Mouse (Mus musculus) liver, postnatal 0 days (tissue): ENCODE measurements around the gene Rrm2.

Experiments used
- CTCF ChIP-seq: sonication (generic); IDR thresholded peaks from 2 replicates; pipeline ENCODE4 v1.5.1; 2016; ENCODE audit warnings: antibody characterized with exemption, low read depth
- EP300 ChIP-seq: IDR thresholded peaks from 2 replicates; pipeline ENCODE4 v1.6.1; 2016; ENCODE audit warnings: antibody characterized with exemption, low read depth, mild to moderate bottlenecking

DNA sequence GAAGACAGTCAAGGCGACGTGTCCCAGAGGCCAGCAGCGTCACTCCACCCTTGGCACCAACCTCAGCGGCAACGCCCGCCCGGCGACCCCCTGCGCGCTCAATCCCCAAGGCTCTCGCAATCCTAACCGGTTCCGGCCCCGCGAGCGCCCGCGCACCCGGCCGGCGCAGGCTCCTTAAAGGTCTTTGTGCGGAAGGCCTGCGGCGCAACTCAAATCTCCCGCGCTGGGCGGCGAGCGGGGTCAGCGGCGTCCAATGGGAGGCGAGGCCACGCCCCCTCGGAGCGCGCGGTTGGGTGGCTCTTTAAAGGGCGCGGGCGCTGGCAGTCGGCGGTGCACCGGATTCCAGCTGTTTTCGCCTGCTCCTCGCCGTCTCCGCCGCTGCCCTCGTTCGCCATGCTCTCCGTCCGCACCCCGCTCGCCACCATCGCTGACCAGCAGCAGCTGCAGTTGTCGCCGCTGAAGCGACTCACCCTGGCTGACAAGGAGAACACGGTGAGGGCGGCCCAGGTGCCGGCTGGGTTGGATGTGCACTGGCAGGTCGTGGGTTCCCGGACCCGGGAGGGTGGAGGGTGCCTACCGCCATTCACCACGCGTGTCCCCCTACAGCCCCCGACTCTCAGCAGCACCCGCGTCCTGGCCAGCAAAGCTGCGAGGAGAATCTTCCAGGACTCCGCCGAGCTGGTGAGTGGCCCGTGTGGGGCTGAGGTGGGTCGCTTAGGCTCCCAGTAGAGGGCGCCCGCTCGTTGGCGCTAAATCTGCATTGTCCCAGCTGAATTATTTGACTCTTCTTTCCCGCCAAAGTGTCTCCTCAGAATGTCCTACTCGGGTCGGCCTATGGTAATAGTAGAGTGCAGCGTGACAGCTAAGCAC, at the start of gene Rrm2:
- TF ChIP-seq CTCF (peak; percentile 91), EP300 (no peak)
